Mouse (Mus musculus): ENCODE data around the gene Srxn1. TPM values are rescaled to one million over a fixed set of nuclear protein-coding genes. Genes with fewer than 3 reads are reported as not detected.
"Not testable (repeated sequence)": the region's sequence is repeated elsewhere in the genome, so short reads cannot be mapped to it uniquely, and the experiment has no call there.

The Srxn1 gene
- total RNA-seq (2021): 10 to 100 TPM; 85.6 to 96.7 TPM

GRCm38 (mm10) chr2:152105318-152106224 lies at the start of gene Srxn1:
Srxn1 (plus strand) TSS chr2:152105516.
- peak; percentile 88 to 91 for DNase-seq (ENCODE audit: low spot score in 2 of 2)
- intact Hi-C loops (cut with DNase I): no loop called here

- intact Hi-C loops (cut with DNase I): no loop called here
- peak in 1 of 2 experiments; percentile 24 for DNase-seq (ENCODE audit: low spot score in 2 of 2)
Measured at GRCm38 (mm10) chr2:152056368-152057251, 48.7 kb upstream of the Srxn1 start.

GRCm38 (mm10) chr2:152057252-152057563 lies 48.1 kb upstream of the Srxn1 start:
- intact Hi-C loops (cut with DNase I): no loop called here
- no peak for DNase-seq (ENCODE audit: low spot score in 2 of 2)

- intact Hi-C loops (cut with DNase I); DNase-seq (ENCODE audit: low spot score in 2 of 2): not testable (repeated sequence)
Measured at GRCm38 (mm10) chr2:152062817-152063216, 42.5 kb upstream of the Srxn1 start.

- intact Hi-C loops (cut with DNase I): no loop called here
- DNase-seq (ENCODE audit: low spot score in 2 of 2): no peak
Measured at GRCm38 (mm10) chr2:152068660-152069433, 36.5 kb upstream of the Srxn1 start.

- intact Hi-C loops (cut with DNase I): no loop called here
- no peak for DNase-seq (ENCODE audit: low spot score in 2 of 2)
Measured at GRCm38 (mm10) chr2:152069434-152069786, 35.9 kb upstream of the Srxn1 start.

GRCm38 (mm10) chr2:152069941-152070340 lies 35.4 kb upstream of the Srxn1 start:
- no peak for DNase-seq (ENCODE audit: low spot score in 2 of 2)
- intact Hi-C loops (cut with DNase I): no loop called here

- no peak for DNase-seq (ENCODE audit: low spot score in 2 of 2)
- intact Hi-C loops (cut with DNase I): no loop called here
Measured at GRCm38 (mm10) chr2:152074521-152074920, 30.8 kb upstream of the Srxn1 start.

GRCm38 (mm10) chr2:152075294-152075889 lies 29.9 kb upstream of the Srxn1 start:
- DNase-seq (ENCODE audit: low spot score in 2 of 2): no peak
- intact Hi-C loops (cut with DNase I): no loop called here

GRCm38 (mm10) chr2:152077337-152077736 lies 28.0 kb upstream of the Srxn1 start:
- intact Hi-C loops (cut with DNase I): no loop called here
- DNase-seq (ENCODE audit: low spot score in 2 of 2): no peak

- intact Hi-C loops (cut with DNase I): loop anchor here (2.0 kb wide), 1 partner anchor 52 kb away; no protein-coding TSS in a partner anchor
- no peak for DNase-seq (ENCODE audit: low spot score in 2 of 2)
Measured at GRCm38 (mm10) chr2:152080685-152081541, 24.4 kb upstream of the Srxn1 start, which contains the start of gene Scrt2. Scrt2 (plus strand) TSS chr2:152081529.

GRCm38 (mm10) chr2:152081641-152082448 lies 23.5 kb upstream of the Srxn1 start:
- intact Hi-C loops (cut with DNase I): loop anchor here (2.0 kb wide), 1 partner anchor 53 kb away; no protein-coding TSS in a partner anchor
- peak; percentile 58 to 61 for DNase-seq (ENCODE audit: low spot score in 2 of 2)

GRCm38 (mm10) chr2:152082456-152083285 lies 22.6 kb upstream of the Srxn1 start:
- DNase-seq (ENCODE audit: low spot score in 2 of 2): no peak
- intact Hi-C loops (cut with DNase I): no loop called here

GRCm38 (mm10) chr2:152083411-152083810 lies 21.9 kb upstream of the Srxn1 start:
- no peak for DNase-seq (ENCODE audit: low spot score in 2 of 2)
- intact Hi-C loops (cut with DNase I): no loop called here

GRCm38 (mm10) chr2:152084298-152084697 lies 21.0 kb upstream of the Srxn1 start:
- DNase-seq (ENCODE audit: low spot score in 2 of 2): no peak
- intact Hi-C loops (cut with DNase I): no loop called here

GRCm38 (mm10) chr2:152085414-152085813 lies 19.9 kb upstream of the Srxn1 start:
- intact Hi-C loops (cut with DNase I): no loop called here
- DNase-seq (ENCODE audit: low spot score in 2 of 2): no peak

GRCm38 (mm10) chr2:152086451-152086850 lies 18.9 kb upstream of the Srxn1 start:
- intact Hi-C loops (cut with DNase I): no loop called here
- no peak for DNase-seq (ENCODE audit: low spot score in 2 of 2)

All from left cerebral cortex, postnatal 25 days (tissue).